Mouse (Mus musculus): ENCODE data around the gene Kctd17. TPM values are rescaled to one million over a fixed set of nuclear protein-coding genes. Genes with fewer than 3 reads are reported as not detected.

Gene Kctd17
- polyA plus RNA-seq, 1 experiment from 2014 or later, result 49.5 TPM

GRCm38 (mm10) chr15:78401921-78402320 lies 26.4 kb upstream of the Kctd17 start:
- Histone ChIP-seq H3K4me1 (peaks cover 38% of the 10 kb centered on the region), H3K4me3 (no peak overlapping the region), H3K27me3 (no peaks in the 10 kb centered on the region), H3K36me3 (0 out of 2 replicates have a peak, but pooled peaks cover 2% of the 10 kb centered on the region), H3K9ac (peak overlapping the region; percentile 46; the same call in 1 of the 2 replicates), H3K9me3 (no peaks in the 10 kb centered on the region), H3K4me2 (no peak overlapping the region), H3K27ac (peak overlapping the region; percentile 48; the same call in 1 of the 2 replicates)
- ATAC-seq (ENCODE audit: insufficient number of reproducible peaks, insufficient read depth, low FRiP score, low TSS enrichment, low read depth), result no peak
- 70% methylated on average over 4 of the region's 4 CpGs for WGBS

- H3K27ac ChIP-seq, result no peak overlapping the region
- ATAC-seq (ENCODE audit: insufficient number of reproducible peaks, insufficient read depth, low FRiP score, low TSS enrichment, low read depth), result no peak
- H3K36me3 ChIP-seq, result 0 out of 2 replicates have a peak, but pooled peaks cover 2% of the 10 kb centered on the region
- no peak overlapping the region for H3K9ac ChIP-seq
- no peaks in the 10 kb centered on the region for H3K27me3 ChIP-seq
- peaks cover 43% of the 10 kb centered on the region for H3K4me1 ChIP-seq
- WGBS, result 62% methylated on average over 7 of the region's 7 CpGs
- H3K4me2 ChIP-seq, result no peak overlapping the region
- H3K4me3 ChIP-seq, result no peak overlapping the region
- no peaks in the 10 kb centered on the region for H3K9me3 ChIP-seq
These were observed 25.9 kb upstream of the Kctd17 start for GRCm38 (mm10) chr15:78402423-78402822.

- H3K4me1 ChIP-seq, result peaks cover 46% of the 10 kb centered on the region
- H3K27me3 ChIP-seq, result peaks cover 4% of the 10 kb centered on the region
- 0 out of 2 replicates have a peak overlapping the region, but pooled peaks have one; percentile 11 for H3K27ac ChIP-seq
- H3K9me3 ChIP-seq, result no peaks in the 10 kb centered on the region
- 51% methylated on average over 3 of the region's 3 CpGs for WGBS
- ATAC-seq (ENCODE audit: insufficient number of reproducible peaks, insufficient read depth, low FRiP score, low TSS enrichment, low read depth), result no peak
- H3K4me2 ChIP-seq, result peak overlapping the region; percentile 7
- 0 out of 2 replicates have a peak, but pooled peaks cover 2% of the 10 kb centered on the region for H3K36me3 ChIP-seq
- H3K9ac ChIP-seq, result peak overlapping the region; percentile 49
- H3K4me3 ChIP-seq, result no peak overlapping the region
These were observed 25.0 kb upstream of the Kctd17 start for GRCm38 (mm10) chr15:78403301-78403741.

DNA sequence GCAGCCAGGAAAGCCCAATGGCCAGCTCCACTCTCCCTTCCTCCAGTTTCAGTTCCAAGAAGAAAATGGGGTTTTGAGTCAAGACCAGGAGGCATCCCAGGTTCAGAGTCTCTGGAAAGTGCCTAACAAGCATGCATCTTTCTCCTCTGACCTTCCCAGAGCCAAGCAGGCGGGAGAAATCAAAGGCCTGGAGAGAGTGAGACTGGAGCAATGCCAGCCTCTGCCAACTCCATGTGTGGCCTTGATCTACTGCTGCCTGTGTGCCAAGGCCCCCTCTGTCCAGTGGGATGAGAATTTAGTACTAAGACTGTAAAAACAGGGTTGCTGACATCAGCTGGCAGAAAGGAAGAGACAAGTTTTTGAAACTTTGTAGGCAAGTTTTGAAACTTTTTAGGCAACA lies 24.5 kb upstream of the Kctd17 start:
- Histone ChIP-seq H3K36me3 (0 out of 2 replicates have a peak, but pooled peaks cover 2% of the 10 kb centered on the region), H3K4me2 (peak overlapping the region; percentile 7; the same call in 1 of the 2 replicates), H3K27ac (0 out of 2 replicates have a peak overlapping the region, but pooled peaks have one; percentile 11), H3K9me3 (no peaks in the 10 kb centered on the region), H3K4me3 (no peak overlapping the region), H3K27me3 (peaks cover 10% of the 10 kb centered on the region), H3K9ac (peak overlapping the region; percentile 49), H3K4me1 (peaks cover 46% of the 10 kb centered on the region)
- 42% methylated on average over 1 of the region's 1 CpGs for WGBS
- ATAC-seq (ENCODE audit: insufficient number of reproducible peaks, insufficient read depth, low FRiP score, low TSS enrichment, low read depth), result no peak

GRCm38 (mm10) chr15:78405098-78405497 lies 23.3 kb upstream of the Kctd17 start:
- peak overlapping the region; percentile 63 for H3K4me3 ChIP-seq
- peak overlapping the region; percentile 80 for H3K9ac ChIP-seq
- no peak for ATAC-seq (ENCODE audit: insufficient number of reproducible peaks, insufficient read depth, low FRiP score, low TSS enrichment, low read depth)
- H3K4me1 ChIP-seq, result peaks cover 54% of the 10 kb centered on the region
- H3K36me3 ChIP-seq, result no peaks in the 10 kb centered on the region
- H3K9me3 ChIP-seq, result no peaks in the 10 kb centered on the region
- 48% methylated on average over 11 of the region's 11 CpGs for WGBS
- 0 out of 2 replicates have a peak overlapping the region, but pooled peaks have one; percentile 91 for H3K27ac ChIP-seq
- peak overlapping the region; percentile 82 for H3K4me2 ChIP-seq
- H3K27me3 ChIP-seq, result peaks cover 22% of the 10 kb centered on the region

GRCm38 (mm10) chr15:78405517-78406211 lies 22.7 kb upstream of the Kctd17 start, which contains the start of gene Tst:
Tst (minus strand) TSS chr15:78405907.
- H3K36me3 ChIP-seq, result peaks cover 1% of the 10 kb centered on the region; the same call in 1 of the 2 replicates
- peak within 1 kb of the TSS; percentile 82 for H3K4me2 ChIP-seq
- WGBS, result 2% methylated on average over 34 of the region's 34 CpGs
- H3K4me1 ChIP-seq, result peaks cover 59% of the 10 kb centered on the region
- H3K4me3 ChIP-seq, result peak within 1 kb of the TSS; percentile 63
- H3K9me3 ChIP-seq, result no peaks in the 10 kb centered on the region
- peak within 1 kb of the TSS; percentile 80 for H3K9ac ChIP-seq
- peak; percentile 76 for ATAC-seq (ENCODE audit: insufficient number of reproducible peaks, insufficient read depth, low FRiP score, low TSS enrichment, low read depth)
- peaks cover 27% of the 10 kb centered on the region for H3K27me3 ChIP-seq
- H3K27ac ChIP-seq, result peak within 1 kb of the TSS; percentile 91

DNA sequence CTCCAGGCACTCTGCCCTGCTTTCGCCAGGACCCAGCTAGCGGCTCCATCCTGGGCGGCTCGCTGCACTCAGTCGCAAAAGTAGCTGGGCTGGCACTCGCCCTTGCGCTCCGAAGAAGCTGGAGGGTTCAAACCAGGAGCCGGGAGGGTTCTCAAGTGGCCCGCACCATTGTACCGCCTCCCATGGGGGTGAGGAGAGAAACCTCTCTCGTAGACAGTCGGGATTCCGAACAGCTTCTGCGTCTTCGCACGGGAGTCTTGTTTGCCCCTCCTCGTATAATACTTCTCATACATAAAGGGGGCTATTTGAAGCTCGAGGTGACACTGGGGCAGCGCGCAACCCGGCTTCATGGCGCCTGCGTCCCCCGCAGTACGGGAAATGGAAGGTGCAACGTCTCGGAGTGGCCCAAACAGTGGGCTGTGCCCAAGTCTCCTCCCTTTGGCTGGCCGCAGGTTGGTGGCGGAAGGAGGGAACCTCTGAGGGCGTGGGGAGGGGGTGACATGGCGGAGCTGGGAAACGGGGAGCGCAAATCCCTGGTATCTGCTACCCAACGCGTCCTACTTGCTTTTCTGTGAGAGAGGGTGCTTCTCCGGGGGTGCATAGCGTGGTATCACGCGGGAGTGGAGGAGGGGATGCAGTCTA lies 21.9 kb upstream of the Kctd17 start, which contains the start of gene Mpst:
Mpst (plus strand) TSS at position 124 of the 642 bp plus-strand sequence.
- under 1% methylated on average over 40 of the region's 40 CpGs for WGBS

GRCm38 (mm10) chr15:78409570-78410052 lies 18.8 kb upstream of the Kctd17 start:
- H3K27ac ChIP-seq, result no peak overlapping the region
- peak overlapping the region; percentile 55 for H3K9ac ChIP-seq
- H3K4me2 ChIP-seq, result peak overlapping the region; percentile 55
- peak overlapping the region; percentile 27 for H3K4me3 ChIP-seq
- H3K4me1 ChIP-seq, result peaks cover 32% of the 10 kb centered on the region
- ATAC-seq (ENCODE audit: insufficient number of reproducible peaks, insufficient read depth, low FRiP score, low TSS enrichment, low read depth), result no peak
- peaks cover 8% of the 10 kb centered on the region; the same call in 1 of the 2 replicates for H3K36me3 ChIP-seq
- 16% methylated on average over 12 of the region's 12 CpGs for WGBS
- peaks cover 43% of the 10 kb centered on the region for H3K27me3 ChIP-seq
- no peaks in the 10 kb centered on the region for H3K9me3 ChIP-seq

More for the DNA sequence above, 21.9 kb upstream of the Kctd17 start, which contains the start of gene Mpst:
- H3K9ac ChIP-seq, result peak within 1 kb of the TSS; percentile 80
- peak within 1 kb of the TSS; percentile 91 for H3K27ac ChIP-seq
- peak within 1 kb of the TSS; percentile 63 for H3K4me3 ChIP-seq
- H3K36me3 ChIP-seq, result peaks cover 3% of the 10 kb centered on the region; the same call in 1 of the 2 replicates
- peaks cover 35% of the 10 kb centered on the region for H3K27me3 ChIP-seq
- peak within 1 kb of the TSS; percentile 82 for H3K4me2 ChIP-seq
- H3K4me1 ChIP-seq, result peaks cover 58% of the 10 kb centered on the region
- no peaks in the 10 kb centered on the region for H3K9me3 ChIP-seq
- peak; percentile 79 for ATAC-seq (ENCODE audit: insufficient number of reproducible peaks, insufficient read depth, low FRiP score, low TSS enrichment, low read depth)

- ATAC-seq (ENCODE audit: insufficient number of reproducible peaks, insufficient read depth, low FRiP score, low TSS enrichment, low read depth), result no peak
- no peak overlapping the region for H3K27ac ChIP-seq
These were observed 15.2 kb upstream of the Kctd17 start for GRCm38 (mm10) chr15:78413083-78413718.

DNA sequence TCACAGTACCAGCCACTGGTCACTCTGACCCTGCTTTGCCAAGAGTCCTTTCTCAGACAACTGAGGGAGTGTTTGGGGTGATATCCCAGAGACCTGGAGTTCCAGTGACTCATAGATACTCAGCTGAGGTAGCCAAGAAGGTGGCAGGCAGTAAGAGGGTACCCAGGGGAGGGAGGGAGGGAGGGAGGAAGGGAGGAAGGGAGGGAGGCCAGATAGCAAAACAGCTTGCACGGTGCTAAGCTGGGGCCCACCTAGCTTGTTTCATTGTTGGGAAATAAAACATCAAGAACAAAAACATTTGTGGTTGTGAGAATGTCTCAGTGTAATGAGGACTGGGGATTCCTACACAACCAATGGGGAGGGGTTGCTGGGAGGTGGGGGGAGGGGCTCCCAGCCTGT lies 14.6 kb upstream of the Kctd17 start:
- Histone ChIP-seq H3K9ac (no peak overlapping the region), H3K27me3 (peaks cover 35% of the 10 kb centered on the region), H3K4me3 (no peak overlapping the region), H3K4me2 (no peak overlapping the region), H3K9me3 (no peaks in the 10 kb centered on the region), H3K4me1 (peaks cover 13% of the 10 kb centered on the region), H3K27ac (no peak overlapping the region), H3K36me3 (peaks cover 8% of the 10 kb centered on the region; the same call in 1 of the 2 replicates)
- WGBS, result 75% methylated on average over 1 of the region's 1 CpGs
- ATAC-seq (ENCODE audit: insufficient number of reproducible peaks, insufficient read depth, low FRiP score, low TSS enrichment, low read depth), result no peak

More at GRCm38 (mm10) chr15:78413083-78413718, 15.2 kb upstream of the Kctd17 start:
- Histone ChIP-seq H3K4me2 (no peak overlapping the region), H3K27me3 (peaks cover 40% of the 10 kb centered on the region), H3K36me3 (peaks cover 8% of the 10 kb centered on the region; the same call in 1 of the 2 replicates), H3K4me1 (peaks cover 13% of the 10 kb centered on the region), H3K9ac (no peak overlapping the region), H3K4me3 (no peak overlapping the region), H3K9me3 (no peaks in the 10 kb centered on the region)
- 85% methylated on average over 14 of the region's 14 CpGs for WGBS

DNA sequence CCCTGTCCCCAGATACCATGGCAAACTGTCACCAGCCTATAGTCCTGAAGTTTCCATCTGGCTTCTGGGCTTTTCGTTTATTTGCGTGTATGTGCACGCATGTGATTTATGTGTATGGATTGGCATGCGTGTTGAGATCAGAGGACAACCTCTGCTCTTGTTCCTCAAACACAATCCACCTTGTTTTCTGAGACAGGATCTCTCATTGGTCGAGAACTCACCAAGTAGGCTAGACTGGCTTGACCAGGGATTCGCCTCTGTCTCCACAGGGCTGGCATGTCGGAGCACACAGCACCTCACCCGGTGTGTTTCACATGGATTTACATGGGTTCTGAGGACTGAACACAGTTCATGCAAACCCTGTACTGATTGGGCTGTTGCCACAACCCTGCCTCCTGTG lies 14.2 kb upstream of the Kctd17 start:
- peaks cover 8% of the 10 kb centered on the region; the same call in 1 of the 2 replicates for H3K36me3 ChIP-seq
- peaks cover 13% of the 10 kb centered on the region for H3K4me1 ChIP-seq
- 88% methylated on average over 8 of the region's 8 CpGs for WGBS
- no peak overlapping the region for H3K9ac ChIP-seq
- H3K27me3 ChIP-seq, result peaks cover 30% of the 10 kb centered on the region
- H3K9me3 ChIP-seq, result no peaks in the 10 kb centered on the region
- no peak overlapping the region for H3K4me3 ChIP-seq
- no peak for ATAC-seq (ENCODE audit: insufficient number of reproducible peaks, insufficient read depth, low FRiP score, low TSS enrichment, low read depth)
- H3K4me2 ChIP-seq, result no peak overlapping the region
- no peak overlapping the region for H3K27ac ChIP-seq
